Mouse (Mus musculus) myocyte (in vitro differentiated cells): ENCODE data around the gene Anks1. TPM values are rescaled to one million over a fixed set of nuclear protein-coding genes. Genes with fewer than 3 reads are reported as not detected.

Source experiments
- H3K27me3 ChIP-seq: one replicate; pipeline ENCODE4 v1.6.1; 2011; ENCODE audit not compliant: control insufficient read depth, insufficient read depth, insufficient read length
- H3K36me3 ChIP-seq: one replicate; pipeline ENCODE4 v1.6.1; 2011; ENCODE audit not compliant: control insufficient read depth, insufficient read depth
- H3K4me2 ChIP-seq: one replicate; pipeline ENCODE4 v1.6.1; 2011; ENCODE audit warnings: low read depth, control low read depth
- H3K4me3 ChIP-seq: one replicate; pipeline ENCODE4 v1.5.1; 2011; ENCODE audit warnings: mild to moderate bottlenecking, control low read depth, moderate library complexity
- H3K79me2 ChIP-seq: one replicate; pipeline ENCODE4 v1.6.1; 2011; ENCODE audit not compliant: control insufficient read depth, insufficient read depth
- H3ac ChIP-seq: one replicate; pipeline ENCODE4 v1.6.1; 2011; ENCODE audit not compliant: control insufficient read depth, insufficient read length
- CEBPB ChIP-seq: IDR thresholded peaks from 2 replicates; pipeline ENCODE4 v1.6.1; 2011; ENCODE audit warnings: mild to moderate bottlenecking, moderate library complexity; ENCODE audit not compliant: poor library complexity, insufficient read depth, severe bottlenecking
- E2F4 ChIP-seq: IDR thresholded peaks from one replicate; pipeline ENCODE4 v1.6.1; 2011; ENCODE audit warnings: mild to moderate bottlenecking, control low read depth, moderate library complexity; ENCODE audit not compliant: insufficient read depth
- MAX ChIP-seq: IDR thresholded peaks from one replicate; pipeline ENCODE4 v1.6.1; 2011; ENCODE audit warnings: low read depth, mild to moderate bottlenecking, control low read depth
- MYOD1 ChIP-seq, 3 experiments: IDR thresholded peaks; one replicate each; pipeline ENCODE4 v1.6.1; 2011; ENCODE audit warnings: control low read depth in 2 of 3, low read depth in 2 of 3, mild to moderate bottlenecking in 2 of 3, moderate library complexity in 1 of 3; ENCODE audit not compliant: insufficient read length in 2 of 3, control insufficient read depth in 1 of 3
- MYOG ChIP-seq, 3 experiments: IDR thresholded peaks; one replicate each; pipeline ENCODE4 v1.6.1; 2011; ENCODE audit warnings: control low read depth in 2 of 3, low read depth in 2 of 3, mild to moderate bottlenecking in 2 of 3; ENCODE audit not compliant: insufficient read length in 2 of 3, control insufficient read depth in 1 of 3, insufficient read depth in 1 of 3
- POLR2A ChIP-seq: IDR thresholded peaks from one replicate; pipeline ENCODE4 v1.6.1; 2011; ENCODE audit warnings: low read depth, mild to moderate bottlenecking, control low read depth, moderate library complexity; ENCODE audit not compliant: insufficient read length
- POLR2AphosphoS2 ChIP-seq: IDR thresholded peaks from one replicate; pipeline ENCODE4 v1.6.1; 2011; ENCODE audit warnings: low read depth, control low read depth; ENCODE audit not compliant: insufficient read length
- REST ChIP-seq: IDR thresholded peaks from one replicate; pipeline ENCODE4 v1.6.1; 2011; ENCODE audit warnings: mild to moderate bottlenecking, control low read depth, moderate library complexity; ENCODE audit not compliant: insufficient read depth, insufficient read length
- SRF ChIP-seq: IDR thresholded peaks from one replicate; pipeline ENCODE4 v1.6.1; 2011; ENCODE audit warnings: low read depth; ENCODE audit not compliant: control insufficient read depth, insufficient read length
- TCF12 ChIP-seq: IDR thresholded peaks from one replicate; pipeline ENCODE4 v1.6.1; 2011; ENCODE audit warnings: mild to moderate bottlenecking, control low read depth; ENCODE audit not compliant: poor library complexity, insufficient read depth, severe bottlenecking
- TCF3 ChIP-seq: IDR thresholded peaks from one replicate; pipeline ENCODE4 v1.6.1; 2011; ENCODE audit warnings: low read depth, control low read depth; ENCODE audit not compliant: insufficient read length
- USF1 ChIP-seq: IDR thresholded peaks from one replicate; pipeline ENCODE4 v1.6.1; 2011; ENCODE audit warnings: low read depth, mild to moderate bottlenecking, control low read depth, moderate library complexity
- polyA plus RNA-seq: library from polyadenylated mRNA; unstranded; fragments of >200 nt; fragmentation: generic; extraction: Trizol; gene quantifications from one replicate; pipeline ENCODE4 v1.2.1, GENCODE M21; 2012; ENCODE audit warnings: missing spikeins

Anks1 gene
- polyA plus RNA-seq, 1 experiment = 10.0 TPM

- Histone ChIP-seq H3K27me3 (no peaks in the 10 kb centered on the region), H3ac (no peak overlapping the region), H3K4me2 (no peak overlapping the region), H3K36me3 (no peaks in the 10 kb centered on the region), H3K79me2 (no peaks in the 10 kb centered on the region), H3K4me3 (no peak overlapping the region)
- no peak for TF ChIP-seq MAX
- TF ChIP-seq CEBPB = no peak
- no peak for TF ChIP-seq REST
- TF ChIP-seq MYOD1 (IDR thresholded peaks at IDR 0.05; ENCODE audit: control insufficient read depth in 1 of 3, insufficient read length in 2 of 3, low read depth in 2 of 3) = no peak
- TF ChIP-seq POLR2AphosphoS2 = no peak
- TF ChIP-seq USF1 = no peak
- no peak for TF ChIP-seq SRF
- TF ChIP-seq MYOG (IDR thresholded peaks at IDR 0.05; ENCODE audit: control insufficient read depth in 1 of 3, insufficient read depth in 1 of 3, insufficient read length in 2 of 3, low read depth in 2 of 3) = no peak
- no peak for TF ChIP-seq TCF3
- TF ChIP-seq TCF12 = no peak
- no peak for TF ChIP-seq POLR2A
- no peak for TF ChIP-seq E2F4
Measured at GRCm38 (mm10) chr17:28000389-28000788, 91.3 kb downstream of the Anks1 start.

GRCm38 (mm10) chr17:28000851-28001250, 91.7 kb downstream of the Anks1 start:
- Histone ChIP-seq H3K4me3 (no peak overlapping the region), H3K27me3 (no peaks in the 10 kb centered on the region), H3K79me2 (no peaks in the 10 kb centered on the region), H3K4me2 (no peak overlapping the region), H3ac (no peak overlapping the region), H3K36me3 (no peaks in the 10 kb centered on the region)
- no peak for TF ChIP-seq USF1
- no peak for TF ChIP-seq POLR2A
- no peak for TF ChIP-seq CEBPB
- no peak for TF ChIP-seq E2F4
- TF ChIP-seq POLR2AphosphoS2 = no peak
- TF ChIP-seq TCF12 = no peak
- no peak for TF ChIP-seq TCF3
- no peak for TF ChIP-seq MYOG (IDR thresholded peaks at IDR 0.05; ENCODE audit: control insufficient read depth in 1 of 3, insufficient read depth in 1 of 3, insufficient read length in 2 of 3, low read depth in 2 of 3)
- TF ChIP-seq MAX = no peak
- TF ChIP-seq REST = no peak
- TF ChIP-seq SRF = no peak
- no peak for TF ChIP-seq MYOD1 (IDR thresholded peaks at IDR 0.05; ENCODE audit: control insufficient read depth in 1 of 3, insufficient read length in 2 of 3, low read depth in 2 of 3)

DNA sequence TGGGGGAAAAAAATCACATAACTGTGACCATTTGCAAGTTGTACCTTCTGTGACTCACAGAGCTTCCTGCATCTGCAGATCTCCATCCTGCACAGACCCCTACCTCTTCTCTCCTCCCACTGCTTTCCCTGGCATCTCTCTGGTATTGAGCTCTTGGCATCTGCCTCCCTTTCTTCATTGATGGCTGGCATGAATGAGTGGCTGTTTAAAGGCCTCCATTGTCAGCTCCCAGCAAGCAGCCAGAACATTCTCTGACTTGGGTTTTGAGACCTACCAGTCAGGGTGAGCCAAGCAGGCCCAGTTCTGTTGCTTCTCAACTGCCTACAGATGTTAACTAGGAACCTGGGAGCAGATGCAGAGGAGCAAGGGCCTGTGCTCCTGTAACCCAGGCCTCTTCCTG, 96.3 kb downstream of the Anks1 start:
- Histone ChIP-seq H3ac (no peak overlapping the region), H3K79me2 (no peaks in the 10 kb centered on the region), H3K4me3 (no peak overlapping the region), H3K27me3 (no peaks in the 10 kb centered on the region), H3K36me3 (no peaks in the 10 kb centered on the region), H3K4me2 (no peak overlapping the region)
- TF ChIP-seq TCF12 = no peak
- no peak for TF ChIP-seq MYOD1 (IDR thresholded peaks at IDR 0.05; ENCODE audit: control insufficient read depth in 1 of 3, insufficient read length in 2 of 3, low read depth in 2 of 3)
- no peak for TF ChIP-seq E2F4
- no peak for TF ChIP-seq POLR2AphosphoS2
- TF ChIP-seq USF1 = no peak
- no peak for TF ChIP-seq TCF3
- TF ChIP-seq REST = no peak
- no peak for TF ChIP-seq MAX
- no peak for TF ChIP-seq SRF
- TF ChIP-seq MYOG (IDR thresholded peaks at IDR 0.05; ENCODE audit: control insufficient read depth in 1 of 3, insufficient read depth in 1 of 3, insufficient read length in 2 of 3, low read depth in 2 of 3) = no peak

- TF ChIP-seq E2F4 = no peak
- TF ChIP-seq SRF = no peak
- H3K4me2 ChIP-seq = no peak overlapping the region
Measured at GRCm38 (mm10) chr17:28006208-28006607, 97.1 kb downstream of the Anks1 start.

DNA sequence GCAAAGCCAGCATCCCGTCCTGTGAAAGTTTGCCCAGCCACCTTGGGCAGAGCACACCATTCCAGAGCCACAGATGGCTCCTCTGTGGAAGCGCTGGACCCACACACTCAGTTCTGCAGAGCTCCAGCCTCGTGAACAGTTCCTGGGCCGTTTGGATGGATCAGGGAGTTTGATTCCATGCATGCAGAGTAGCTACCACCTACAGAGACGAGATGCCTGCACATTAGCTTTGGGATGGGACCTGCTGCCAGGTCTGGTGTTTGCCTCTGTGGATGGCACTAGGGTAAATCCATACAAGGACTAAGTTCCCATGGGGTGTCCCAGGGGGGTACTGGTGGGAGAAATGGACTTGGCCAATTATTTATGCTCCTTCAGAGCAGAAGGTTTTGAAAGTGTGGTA, 97.5 kb downstream of the Anks1 start:
- Histone ChIP-seq H3K27me3 (no peaks in the 10 kb centered on the region), H3K4me3 (no peak overlapping the region), H3K36me3 (no peaks in the 10 kb centered on the region), H3K4me2 (peak overlapping the region; percentile 34), H3ac (no peak overlapping the region), H3K79me2 (no peaks in the 10 kb centered on the region)
- TF ChIP-seq MAX (no peak), TCF3 (no peak), SRF (no peak), MYOD1 (IDR thresholded peaks at IDR 0.05; ENCODE audit: control insufficient read depth in 1 of 3, insufficient read length in 2 of 3, low read depth in 2 of 3) (no peak), E2F4 (no peak), POLR2A (no peak), POLR2AphosphoS2 (no peak), REST (no peak), USF1 (no peak), CEBPB (no peak), MYOG (IDR thresholded peaks at IDR 0.05; ENCODE audit: control insufficient read depth in 1 of 3, insufficient read depth in 1 of 3, insufficient read length in 2 of 3, low read depth in 2 of 3) (no peak), TCF12 (no peak)

More at GRCm38 (mm10) chr17:28006208-28006607, 97.1 kb downstream of the Anks1 start:
- Histone ChIP-seq H3K79me2 (no peaks in the 10 kb centered on the region), H3ac (no peak overlapping the region), H3K4me3 (no peak overlapping the region), H3K36me3 (no peaks in the 10 kb centered on the region), H3K27me3 (no peaks in the 10 kb centered on the region)
